Mouse (Mus musculus) liver, embryonic 11.5 days (tissue): ENCODE data around the gene Fes. TPM values are rescaled to one million over a fixed set of nuclear protein-coding genes. Genes with fewer than 3 reads are reported as not detected.

Source experiments
- ATAC-seq: fragments of 200-750 bp; cut with Nextera tagmentation; replicated peaks from 2 replicates; pipeline ENCODE4 v1.8.0; 2017; ENCODE audit warnings: moderate number of reproducible peaks, mild to moderate bottlenecking, moderate TSS enrichment, moderate library complexity; ENCODE audit not compliant: low FRiP score
- DNase-seq: peaks from one replicate; pipeline ENCODE4 v3.0.0-alpha.2; 2017; ENCODE audit warnings: low spot score
- H3K27ac ChIP-seq: fragments of 300-500 bp; sonication (generic); 2 replicates; pipeline ENCODE4 v1.5.1; 2014; ENCODE audit warnings: mild to moderate bottlenecking, low read depth, low read length, control low read depth
- H3K27me3 ChIP-seq: fragments of 300-500 bp; sonication (generic); replicated peaks from 2 replicates; pipeline ENCODE4 v1.6.1; 2014; ENCODE audit warnings: low read length, mixed read lengths; ENCODE audit not compliant: control insufficient read depth, insufficient read depth
- H3K36me3 ChIP-seq: fragments of 300-500 bp; sonication (generic); 2 replicates; pipeline ENCODE4 v1.6.1; 2014; ENCODE audit warnings: mild to moderate bottlenecking, low read length, moderate library complexity, mixed read lengths; ENCODE audit not compliant: control insufficient read depth, insufficient read depth
- H3K4me1 ChIP-seq: fragments of 300-500 bp; sonication (generic); replicated peaks from 2 replicates; pipeline ENCODE4 v1.6.1; 2014; ENCODE audit warnings: low read length, mixed read lengths; ENCODE audit not compliant: control insufficient read depth, insufficient read depth
- H3K4me2 ChIP-seq: fragments of 300-500 bp; sonication (generic); 2 replicates; pipeline ENCODE4 v1.6.1; 2014; ENCODE audit warnings: mild to moderate bottlenecking, control low read depth, moderate library complexity
- H3K4me3 ChIP-seq: fragments of 300-500 bp; sonication (generic); 2 replicates; pipeline ENCODE4 v1.5.1; 2014; ENCODE audit warnings: low read depth, low read length, control low read depth
- H3K9ac ChIP-seq: fragments of 300-500 bp; sonication (generic); 2 replicates; pipeline ENCODE4 v1.6.1; 2014; ENCODE audit warnings: low read depth, low read length, control low read depth
- H3K9me3 ChIP-seq: fragments of 300-500 bp; sonication (generic); 2 replicates; pipeline ENCODE4 v1.6.1; 2016; ENCODE audit warnings: low read length, inconsistent platforms, mixed read lengths; ENCODE audit not compliant: control insufficient read depth
- WGBS: fragments of 180-500 bp; shearing (Covaris S2); extraction: QIAGEN DNeasy Blood & Tissue Kit; methylation state at CpG from one replicate; pipeline ENCODE4 v1.1.7; 2014; 5-methylcytosine and 5-hydroxymethylcytosine counted together
- polyA plus RNA-seq: library from polyadenylated mRNA; unstranded; fragments of >200 nt; fragmentation: Nextera tagmentation; extraction: Ambion mirVana; gene quantifications from 2 replicates; pipeline ENCODE4 v1.2.1, GENCODE M21; 2014

Fes gene
- polyA plus RNA-seq, 1 experiment from 2014 or later = 16.4 TPM

DNA sequence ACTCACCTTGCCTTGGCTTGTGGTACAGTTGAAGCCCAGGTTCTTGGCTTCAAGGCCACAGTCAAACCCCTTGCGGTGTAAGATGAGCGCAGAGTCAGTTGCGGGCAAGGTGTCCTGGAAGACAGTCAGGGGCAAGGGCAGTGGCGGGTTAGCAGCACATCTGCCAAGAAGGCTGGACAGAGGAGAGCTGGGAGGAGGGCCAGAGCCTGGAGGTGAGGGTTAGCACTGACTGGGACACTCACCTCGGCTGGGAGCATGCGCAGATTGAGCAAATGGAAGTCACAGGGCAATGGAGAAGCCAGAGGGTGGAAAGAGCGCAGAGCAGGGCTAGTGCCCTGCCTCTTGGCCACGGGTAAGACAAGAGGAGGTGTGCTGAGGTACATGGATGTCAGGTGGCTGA lies 34.8 kb downstream of the Fes start:
- Histone ChIP-seq H3K36me3 (peaks cover 11% of the 10 kb centered on the region), H3K9me3 (no peaks in the 10 kb centered on the region), H3K27me3 (no peaks in the 10 kb centered on the region), H3K4me2 (no peak overlapping the region), H3K27ac (no peak overlapping the region), H3K4me3 (no peak overlapping the region), H3K9ac (no peak overlapping the region), H3K4me1 (0 out of 2 replicates have a peak, but pooled peaks cover 7% of the 10 kb centered on the region)
- no peak for ATAC-seq
- WGBS = 91% methylated on average over 8 of the region's 8 CpGs
- no peak for DNase-seq

DNA sequence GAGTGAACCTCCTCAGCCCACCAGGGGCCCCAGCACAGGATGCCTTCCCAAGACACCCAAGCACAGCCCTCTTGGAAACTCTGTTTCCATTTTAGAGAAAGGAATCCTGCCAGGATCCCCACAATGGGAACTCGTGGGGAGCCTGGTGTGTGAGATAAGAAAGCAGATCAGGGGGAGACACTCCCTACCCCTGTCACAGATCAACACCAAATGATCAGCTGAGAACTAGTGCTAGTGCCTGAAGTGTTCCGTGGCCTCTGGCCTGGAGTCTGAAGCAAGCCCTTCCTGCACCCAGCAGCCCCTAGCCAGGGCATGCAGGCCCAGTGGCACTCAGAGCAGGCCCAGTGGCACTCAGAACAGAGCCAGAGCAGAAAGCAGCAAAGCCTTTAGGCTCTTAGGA lies 36.9 kb downstream of the Fes start:
- no peak overlapping the region for H3K9ac ChIP-seq
- peaks cover 13% of the 10 kb centered on the region for H3K4me1 ChIP-seq
- WGBS = 38% methylated on average over 2 of the region's 2 CpGs
- H3K27me3 ChIP-seq = no peaks in the 10 kb centered on the region
- ATAC-seq (peak; percentile 57), DNase-seq (no peak)
- no peak overlapping the region for H3K27ac ChIP-seq
- H3K9me3 ChIP-seq = no peaks in the 10 kb centered on the region
- H3K36me3 ChIP-seq = peaks cover 8% of the 10 kb centered on the region; the same call in 1 of the 2 replicates
- H3K4me3 ChIP-seq = no peak overlapping the region
- no peak overlapping the region for H3K4me2 ChIP-seq

DNA sequence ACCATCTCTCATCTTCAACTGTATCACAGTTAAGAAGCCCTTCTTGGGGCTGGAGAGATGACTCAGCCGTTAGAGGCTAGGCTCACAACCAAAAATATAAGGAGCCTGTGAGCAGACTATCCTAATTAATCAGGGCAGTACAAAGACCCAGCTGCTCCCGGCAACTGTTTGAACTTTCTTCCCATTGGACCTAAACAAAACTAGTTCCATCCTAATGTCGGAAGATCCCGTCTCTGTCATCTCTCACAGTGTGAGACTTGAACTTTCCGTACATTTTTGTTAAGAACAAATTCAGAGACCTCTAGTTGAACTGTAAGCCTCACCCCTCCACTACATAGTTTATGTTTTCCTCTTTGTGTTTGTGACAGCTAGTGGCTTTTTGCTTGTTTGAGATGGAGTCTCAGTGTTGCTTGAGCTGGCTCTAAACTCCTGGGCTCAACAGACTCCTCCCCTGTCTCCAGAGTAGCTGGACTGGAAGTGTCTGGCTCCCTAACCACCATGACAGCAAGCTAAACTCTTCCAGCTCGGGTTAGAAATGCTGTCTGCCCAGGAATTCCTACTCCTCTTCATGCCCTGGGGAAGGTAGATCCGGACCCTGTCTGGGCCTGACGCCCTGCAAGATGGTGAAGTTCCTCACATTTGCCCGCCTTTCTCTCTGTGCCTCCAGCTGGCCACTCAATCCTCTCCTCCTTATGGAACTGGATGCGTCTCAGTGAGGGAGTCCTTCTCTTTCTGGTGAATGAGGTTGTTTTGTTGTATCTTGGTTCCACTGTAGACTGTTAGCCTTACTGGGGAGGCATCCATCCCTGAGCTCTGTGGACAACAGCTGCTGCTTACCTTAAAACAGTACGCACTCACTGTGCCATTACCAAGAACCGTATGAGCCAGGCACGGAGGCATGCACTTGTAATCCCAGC lies 39.8 kb downstream of the Fes start:
- no peak overlapping the region for H3K4me2 ChIP-seq
- H3K9ac ChIP-seq = no peak overlapping the region
- 0 out of 2 replicates have a peak, but pooled peaks cover 5% of the 10 kb centered on the region for H3K36me3 ChIP-seq
- H3K27ac ChIP-seq = no peak overlapping the region
- no peaks in the 10 kb centered on the region for H3K9me3 ChIP-seq
- DNase-seq (no peak), ATAC-seq (no peak)
- H3K4me1 ChIP-seq = peaks cover 19% of the 10 kb centered on the region
- no peak overlapping the region for H3K4me3 ChIP-seq
- WGBS = 69% methylated on average over 13 of the region's 13 CpGs
- no peaks in the 10 kb centered on the region for H3K27me3 ChIP-seq

DNA sequence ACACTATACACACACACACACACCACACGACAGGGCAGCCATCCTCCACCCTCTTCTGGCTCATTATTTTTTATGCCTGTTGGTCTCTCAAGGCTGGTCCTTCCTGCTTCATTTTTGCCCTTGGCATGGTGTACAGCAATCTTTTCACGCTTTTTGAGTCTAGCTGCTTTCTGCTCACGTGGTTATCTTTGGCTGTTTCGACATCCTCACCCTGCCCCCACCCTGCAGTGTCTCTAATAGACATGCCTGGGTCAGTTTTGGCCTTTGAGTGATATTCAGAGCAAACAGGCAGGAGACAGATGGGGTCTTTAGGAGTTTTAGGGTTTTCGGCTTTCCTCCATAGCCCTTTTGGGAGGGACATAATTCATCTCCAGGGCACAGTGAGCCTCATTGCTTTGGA lies 40.9 kb downstream of the Fes start:
- no peaks in the 10 kb centered on the region for H3K9me3 ChIP-seq
- H3K4me2 ChIP-seq = no peak overlapping the region
- DNase-seq (no peak), ATAC-seq (no peak)
- no peak overlapping the region for H3K4me3 ChIP-seq
- H3K27ac ChIP-seq = no peak overlapping the region
- 0 out of 2 replicates have a peak, but pooled peaks cover 4% of the 10 kb centered on the region for H3K36me3 ChIP-seq
- H3K27me3 ChIP-seq = no peaks in the 10 kb centered on the region
- H3K4me1 ChIP-seq = peaks cover 23% of the 10 kb centered on the region
- 63% methylated on average over 5 of the region's 5 CpGs for WGBS
- H3K9ac ChIP-seq = no peak overlapping the region

DNA sequence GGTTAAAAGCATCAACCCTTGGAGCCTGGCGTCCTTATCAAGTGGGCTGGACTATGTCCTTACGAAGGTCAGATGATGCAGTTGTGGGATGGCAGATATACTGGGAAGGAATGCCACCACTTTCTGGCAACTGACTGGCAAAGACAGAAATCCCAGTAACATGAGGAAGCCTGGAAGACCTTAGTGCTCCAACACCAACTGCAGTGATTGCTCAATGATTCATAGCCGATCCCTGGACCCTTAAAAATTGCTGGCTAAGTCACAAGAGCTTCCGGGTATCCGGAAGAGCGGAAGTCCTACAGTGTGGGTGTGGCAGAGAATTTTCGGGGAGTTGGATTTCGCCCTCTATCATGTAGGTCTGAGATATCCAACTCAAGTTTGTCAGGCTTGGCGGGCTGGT lies 41.6 kb downstream of the Fes start:
- WGBS = 86% methylated on average over 9 of the region's 9 CpGs
- Histone ChIP-seq H3K9ac (no peak overlapping the region), H3K9me3 (no peaks in the 10 kb centered on the region), H3K4me2 (no peak overlapping the region), H3K4me3 (no peak overlapping the region), H3K27ac (no peak overlapping the region), H3K27me3 (no peaks in the 10 kb centered on the region), H3K4me1 (peaks cover 24% of the 10 kb centered on the region), H3K36me3 (no peaks in the 10 kb centered on the region)
- ATAC-seq (no peak), DNase-seq (no peak)

DNA sequence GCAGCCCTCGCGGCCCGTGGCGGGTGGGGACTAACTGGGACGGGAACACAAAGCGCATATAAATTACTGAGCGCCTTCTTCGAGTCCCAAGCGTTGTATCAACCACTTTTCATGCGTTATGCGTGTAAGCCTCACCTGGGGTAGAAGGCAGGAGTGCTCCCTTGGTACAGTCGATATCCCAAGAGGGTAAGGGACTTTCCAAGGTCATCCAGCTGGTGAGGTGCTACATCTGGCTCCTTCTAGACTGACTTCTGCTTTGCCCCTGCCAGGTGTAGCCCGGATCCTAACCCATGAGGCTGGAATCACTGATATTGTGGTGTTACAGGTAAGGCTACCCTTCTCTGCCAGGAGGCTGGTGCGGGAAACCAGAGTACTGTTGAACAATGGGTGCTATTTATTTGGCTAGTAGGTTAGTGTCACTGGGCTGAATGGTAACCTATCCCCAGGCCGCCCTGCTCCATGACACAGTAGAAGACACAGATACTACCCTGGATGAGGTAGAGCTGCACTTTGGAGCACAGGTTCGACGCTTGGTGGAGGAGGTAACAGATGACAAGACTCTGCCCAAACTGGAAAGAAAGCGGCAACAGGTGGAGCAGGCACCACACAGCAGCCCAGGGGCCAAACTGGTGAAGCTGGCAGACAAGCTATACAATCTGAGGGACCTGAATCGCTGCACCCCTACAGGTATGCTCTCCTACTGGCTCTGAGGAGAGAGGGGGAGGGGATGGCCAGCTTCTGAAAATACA lies 44.3 kb downstream of the Fes start:
- no peaks in the 10 kb centered on the region for H3K9me3 ChIP-seq
- H3K4me1 ChIP-seq = peaks cover 30% of the 10 kb centered on the region

DNA sequence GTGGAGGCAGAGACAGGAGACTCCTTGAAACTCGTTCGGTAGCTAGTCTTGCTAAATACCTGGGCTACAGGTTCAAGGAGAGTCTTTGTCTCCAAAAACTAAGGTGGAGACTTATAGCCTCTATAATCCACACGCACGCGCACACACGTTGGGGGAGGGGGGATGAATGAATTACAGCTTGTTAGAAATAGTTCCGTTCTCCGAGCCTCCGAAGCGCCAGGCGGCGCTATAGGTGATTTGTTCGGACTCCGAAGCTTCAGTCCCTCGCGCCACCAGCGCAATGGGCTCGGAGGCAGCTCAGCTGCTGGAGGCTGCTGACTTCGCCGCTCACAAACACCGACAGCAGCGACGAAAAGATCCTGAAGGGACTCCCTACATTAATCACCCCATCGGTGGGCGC lies 44.9 kb downstream of the Fes start, which contains the start of gene Hddc3:
Gene Hddc3 (plus strand): TSS at position 247 of the 400 bp plus-strand sequence.
- under 1% methylated on average over 25 of the region's 25 CpGs for WGBS
- H3K4me3 ChIP-seq = peak within 1 kb of the TSS; percentile 54
- DNase-seq = peak; percentile 89
- ATAC-seq = peak; percentile 44
- H3K4me2 ChIP-seq = peak within 1 kb of the TSS; percentile 93
- peak within 1 kb of the TSS; percentile 72 for H3K9ac ChIP-seq
- no peaks in the 10 kb centered on the region for H3K27me3 ChIP-seq
- no peaks in the 10 kb centered on the region for H3K36me3 ChIP-seq
- no peak within 1 kb of the TSS for H3K27ac ChIP-seq
- peaks cover 30% of the 10 kb centered on the region for H3K4me1 ChIP-seq
- H3K9me3 ChIP-seq = no peaks in the 10 kb centered on the region

More for the DNA sequence above, 44.3 kb downstream of the Fes start:
- Histone ChIP-seq H3K36me3 (no peaks in the 10 kb centered on the region), H3K9ac (peak overlapping the region; percentile 72), H3K4me2 (peak overlapping the region; percentile 93), H3K27me3 (no peaks in the 10 kb centered on the region), H3K27ac (no peak overlapping the region), H3K4me3 (peak overlapping the region; percentile 54)
- no peak for DNase-seq
- ATAC-seq = peak; percentile 6; the same call in 1 of the 2 replicates
- WGBS = 26% methylated on average over 19 of the region's 19 CpGs

DNA sequence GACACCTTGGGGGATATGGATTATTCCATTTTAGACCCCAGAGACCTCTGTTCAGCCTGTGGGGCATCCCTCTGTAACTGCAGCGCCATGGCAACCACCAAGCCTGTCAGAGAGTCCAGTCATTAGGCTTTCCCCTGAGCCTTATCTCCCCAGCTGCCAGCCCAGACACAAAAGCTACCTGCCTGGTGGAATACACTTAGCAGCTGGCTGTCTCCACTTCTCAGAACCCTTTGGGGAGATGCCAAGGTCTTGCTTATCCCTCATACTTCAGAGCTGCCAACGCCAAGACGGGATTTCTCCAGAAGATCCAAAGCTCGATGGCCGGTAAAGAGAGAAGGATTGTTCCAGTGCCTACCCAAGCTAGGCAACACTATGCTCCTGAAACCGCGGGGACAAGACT lies 46.0 kb downstream of the Fes start:
- DNase-seq (no peak), ATAC-seq (no peak)
- Histone ChIP-seq H3K36me3 (no peaks in the 10 kb centered on the region), H3K4me2 (no peak overlapping the region), H3K27me3 (no peaks in the 10 kb centered on the region), H3K4me3 (no peak overlapping the region), H3K4me1 (peaks cover 28% of the 10 kb centered on the region), H3K9ac (no peak overlapping the region), H3K9me3 (no peaks in the 10 kb centered on the region), H3K27ac (no peak overlapping the region)
- WGBS = 65% methylated on average over 7 of the region's 7 CpGs
